Mouse (Mus musculus) ZHBTc4 (cell line): ENCODE results near the gene Ano3.
A peak's percentile ranks its signal among the peaks of the same experiment; 100 is the strongest.

Experiments used
- DNase-seq: peaks from one replicate; pipeline ENCODE4 v3.0.0-alpha.2; 2011; ENCODE audit warnings: low read depth, low spot score

Ano3 gene

GRCm38 (mm10) chr2:110806302-110807093, 144.2 kb downstream of the Ano3 start:
- no peak for DNase-seq

GRCm38 (mm10) chr2:110795928-110796327, 154.8 kb downstream of the Ano3 start:
- DNase-seq: no peak

GRCm38 (mm10) chr2:110795433-110795832, 155.3 kb downstream of the Ano3 start:
- DNase-seq: no peak

- no peak for DNase-seq
Measured at GRCm38 (mm10) chr2:110787396-110787795, 163.3 kb downstream of the Ano3 start.

- DNase-seq: no peak
Measured at GRCm38 (mm10) chr2:110759434-110759833, 191.3 kb downstream of the Ano3 start.

- no peak for DNase-seq
Measured at GRCm38 (mm10) chr2:110757556-110757955, 193.2 kb downstream of the Ano3 start.

GRCm38 (mm10) chr2:110740493-110740892, 210.2 kb downstream of the Ano3 start:
- no peak for DNase-seq

- no peak for DNase-seq
Measured at GRCm38 (mm10) chr2:110739781-110740180, 210.9 kb downstream of the Ano3 start.

GRCm38 (mm10) chr2:110737981-110738380, 212.7 kb downstream of the Ano3 start:
- DNase-seq: no peak

- no peak for DNase-seq
Measured at GRCm38 (mm10) chr2:110737236-110737635, 213.5 kb downstream of the Ano3 start.

- no peak for DNase-seq
Measured at GRCm38 (mm10) chr2:110726106-110726505, 224.6 kb downstream of the Ano3 start.

- no peak for DNase-seq
Measured at GRCm38 (mm10) chr2:110722208-110722607, 228.5 kb downstream of the Ano3 start.

- no peak for DNase-seq
Measured at GRCm38 (mm10) chr2:110721290-110721753, 229.4 kb downstream of the Ano3 start, which contains the start of gene Muc15. TSS of gene Muc15 (plus strand) at chr2:110721340.

GRCm38 (mm10) chr2:110719051-110719450, 231.7 kb downstream of the Ano3 start:
- DNase-seq: no peak

GRCm38 (mm10) chr2:110710055-110710720, 240.5 kb downstream of the Ano3 start:
- DNase-seq: no peak

GRCm38 (mm10) chr2:110709436-110709835, 241.3 kb downstream of the Ano3 start:
- no peak for DNase-seq

- no peak for DNase-seq
Measured at GRCm38 (mm10) chr2:110671071-110671624, 279.6 kb downstream of the Ano3 start.

- peak; percentile 21 for DNase-seq
Measured at GRCm38 (mm10) chr2:110663329-110663728, 287.4 kb downstream of the Ano3 start.

- DNase-seq: no peak
Measured at GRCm38 (mm10) chr2:110644846-110645245, 305.9 kb downstream of the Ano3 start.

GRCm38 (mm10) chr2:110644358-110644757, 306.4 kb downstream of the Ano3 start:
- DNase-seq: no peak
